Mouse (Mus musculus): ENCODE data around the gene Gm1527.
"Not testable (repeated sequence)": the region's sequence is repeated elsewhere in the genome, so short reads cannot be mapped to it uniquely, and the experiment has no call there.

Gene Gm1527

DNA sequence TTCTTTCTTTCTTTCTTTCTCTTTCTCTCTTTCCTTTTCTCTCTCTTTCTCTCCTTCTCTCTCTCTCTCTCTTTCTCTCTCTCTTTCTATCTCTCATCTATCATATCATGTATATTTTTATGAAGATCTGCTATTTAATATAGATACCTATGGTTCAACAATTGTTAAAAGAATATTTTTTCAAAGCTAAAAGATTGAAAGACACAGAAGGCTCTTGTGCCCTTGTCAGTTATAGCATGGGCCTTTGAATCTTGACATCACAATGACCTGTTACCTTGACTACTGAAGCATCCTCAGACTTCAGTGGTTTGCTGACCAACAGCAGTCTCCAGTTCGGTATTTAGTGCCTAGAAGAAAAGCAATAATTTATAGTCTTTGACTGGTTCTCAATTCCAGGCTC lies at the start of gene Gm1527:
TSS of gene Gm1527 (plus strand) at position 301 of the 400 bp plus-strand sequence.
- DNase-seq (ENCODE audit: low spot score in 2 of 2): no peak

DNA sequence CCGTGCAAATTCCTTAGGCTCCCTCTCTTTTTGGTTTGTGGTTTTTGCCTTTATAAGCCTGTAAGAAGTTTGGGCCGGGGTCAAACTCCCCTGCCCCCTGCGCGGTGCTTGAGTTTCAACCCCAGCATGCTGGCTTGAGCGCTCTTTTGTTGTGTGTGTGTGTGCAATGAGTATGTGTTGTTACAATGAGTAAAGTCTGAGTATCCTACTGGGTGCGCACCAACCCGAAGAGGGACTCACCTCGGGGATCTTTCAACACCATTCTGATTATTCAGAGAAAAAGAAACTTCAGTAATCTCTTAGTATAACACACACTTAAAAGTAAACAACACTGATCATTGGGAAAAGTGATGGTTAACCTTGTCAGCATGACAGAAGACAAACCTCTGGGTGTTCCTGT lies 49.2 kb upstream of the Gm1527 start:
- no peak for DNase-seq (ENCODE audit: low spot score in 2 of 2)

DNA sequence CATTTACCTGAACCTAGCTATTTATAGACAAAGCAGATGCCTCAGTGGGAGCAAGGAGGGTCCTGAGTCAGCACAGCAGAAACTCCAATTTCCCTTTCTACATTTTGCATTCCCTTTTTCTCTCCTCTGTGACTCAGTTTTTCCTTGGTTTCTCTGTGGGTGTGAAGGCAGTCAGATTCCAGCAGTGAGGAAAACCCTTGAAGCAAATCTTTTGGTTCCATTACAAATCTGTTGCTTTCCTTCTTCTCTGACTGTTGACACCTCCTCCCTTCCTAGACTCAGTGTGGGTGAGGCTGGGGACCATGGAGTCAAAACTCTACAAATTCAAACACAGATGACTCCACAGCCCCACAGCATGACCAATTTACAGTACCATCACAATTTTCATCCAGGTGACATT lies 45.3 kb upstream of the Gm1527 start:
- DNase-seq (ENCODE audit: low spot score in 2 of 2): no peak

DNA sequence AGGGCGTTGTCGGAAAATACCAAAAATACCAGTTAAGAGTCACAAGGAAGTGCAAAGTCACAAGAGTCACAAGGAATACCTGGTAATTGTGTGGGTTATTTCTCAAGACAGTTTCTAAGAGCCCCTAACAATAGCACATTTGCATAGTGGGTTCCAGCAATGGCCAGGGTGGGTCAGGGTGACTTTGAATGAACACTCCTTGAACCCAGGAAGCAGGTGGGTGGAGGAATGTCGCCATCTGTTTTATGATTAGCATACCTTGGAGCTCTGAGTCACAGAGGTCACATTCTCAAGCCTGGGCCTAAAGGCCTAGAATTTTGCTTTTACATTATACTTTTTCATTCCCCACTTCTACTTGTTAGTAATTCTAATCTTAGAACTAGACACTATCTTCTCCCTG lies 40.2 kb upstream of the Gm1527 start:
- not testable (repeated sequence) for DNase-seq (ENCODE audit: low spot score in 2 of 2)

DNA sequence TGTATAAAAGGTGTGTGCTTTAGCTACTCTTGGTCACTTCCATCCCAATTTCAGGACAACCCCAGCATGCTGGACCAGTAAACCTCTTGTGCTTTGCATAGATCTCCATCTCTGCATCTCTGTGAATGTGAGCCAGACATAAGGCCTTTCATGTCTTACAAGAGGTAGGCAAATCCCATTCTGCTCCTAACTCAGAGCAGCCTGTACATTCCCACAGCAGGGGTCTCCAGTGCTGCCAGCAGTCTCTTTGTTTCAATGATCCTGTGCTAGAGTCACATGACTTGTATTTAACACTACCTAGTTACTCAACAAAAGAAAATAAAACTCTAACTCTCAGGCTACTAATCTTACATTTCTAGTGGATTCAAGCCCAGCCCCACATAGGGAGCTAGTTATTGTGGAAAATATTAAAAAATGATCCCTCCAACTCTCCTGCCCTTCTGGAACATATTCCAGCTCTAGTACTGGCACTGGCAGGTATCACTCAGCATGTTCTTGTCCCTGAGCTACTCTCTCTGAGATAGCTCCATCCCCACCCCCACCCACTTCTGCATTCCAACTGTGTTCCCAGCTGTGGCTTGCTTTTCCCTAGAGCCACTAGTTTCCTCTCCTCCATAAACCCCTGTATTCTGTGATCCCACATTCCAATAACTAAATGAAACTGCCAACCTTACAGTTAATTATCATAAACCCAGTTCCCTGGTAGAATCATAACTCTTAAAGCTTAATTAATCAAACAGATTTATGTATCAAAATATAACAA lies 32.6 kb upstream of the Gm1527 start:
- DNase-seq (ENCODE audit: low spot score in 2 of 2): not testable (repeated sequence)

DNA sequence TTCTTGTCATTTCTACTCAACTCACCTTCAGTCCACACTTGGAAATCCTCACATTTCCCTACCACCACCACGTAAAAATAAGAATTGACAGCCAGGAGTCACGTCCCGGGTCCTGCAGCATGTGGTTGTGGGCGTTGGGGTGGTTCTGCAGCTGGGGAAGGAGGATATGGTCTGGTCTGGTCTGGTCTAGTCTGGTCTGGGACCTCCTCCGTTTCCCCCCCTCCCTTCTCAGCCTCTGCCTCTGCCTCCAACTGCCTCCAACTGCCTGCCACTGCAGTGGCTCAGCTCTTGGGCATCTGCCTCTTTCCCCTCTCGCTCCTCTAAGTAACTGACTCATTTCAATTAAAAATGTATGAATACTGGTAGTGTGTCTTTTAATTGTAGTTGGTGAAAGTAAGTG lies 4.5 kb downstream of the Gm1527 start:
- DNase-seq (ENCODE audit: low spot score in 2 of 2): not testable (repeated sequence)

DNA sequence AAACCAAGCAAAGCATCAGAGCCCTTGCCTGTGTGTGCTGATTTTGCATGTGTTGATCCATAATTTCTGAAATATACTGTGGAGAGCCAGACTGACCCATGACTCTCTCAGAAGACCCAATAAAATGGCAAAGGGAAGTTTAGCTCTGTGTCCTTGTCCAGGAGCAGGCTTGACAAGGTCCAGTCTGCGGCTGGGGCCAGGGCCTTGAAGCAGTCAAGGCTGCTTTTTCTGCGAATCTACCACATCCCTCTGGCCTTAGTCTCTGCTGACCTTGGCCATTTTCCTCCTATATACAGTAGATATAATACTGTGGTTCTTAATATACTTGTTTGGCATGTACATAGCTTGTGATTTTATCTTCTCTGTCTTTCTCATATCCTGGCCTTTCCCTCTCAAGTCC lies 73.5 kb downstream of the Gm1527 start:
- DNase-seq (ENCODE audit: low spot score in 2 of 2): no peak

DNA sequence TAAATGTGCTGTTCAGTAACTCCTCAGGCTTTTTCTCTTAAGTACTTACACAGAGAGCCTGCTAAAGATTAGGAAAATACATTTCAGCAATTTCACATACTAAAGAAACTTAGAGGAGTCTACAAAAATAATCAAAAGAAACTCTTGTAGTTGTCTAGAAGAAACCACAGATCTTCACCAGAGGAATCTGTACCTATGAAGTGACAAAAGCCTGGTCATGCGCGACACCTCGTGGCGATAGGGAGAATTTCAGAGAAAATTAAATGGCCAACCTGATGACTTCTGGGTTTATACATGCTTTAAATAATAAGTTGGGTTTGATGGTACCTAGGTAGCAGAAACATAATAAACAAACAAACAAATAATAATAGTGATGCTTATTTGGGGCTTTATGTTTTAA lies 76.4 kb downstream of the Gm1527 start:
- DNase-seq (ENCODE audit: low spot score in 2 of 2): peak; percentile 32 to 40

All from cerebellum, postnatal 4 days (tissue).